Mouse (Mus musculus): ENCODE results near the gene Ripply3. TPM values are rescaled to one million over a fixed set of nuclear protein-coding genes. Genes with fewer than 3 reads are reported as not detected.
A peak's percentile ranks its signal among the peaks of the same experiment; 100 is the strongest.

Gene Ripply3
- 34.6 and 38.6 TPM in 2 replicates for polyA plus RNA-seq (2012; rRNA removed)

- peak; percentile 68 for DNase-seq
Observed at GRCm38 (mm10) chr16:94327781-94328711, at the start of gene Ripply3. Gene Ripply3, plus strand, starts transcription at chr16:94328420.

GRCm38 (mm10) chr16:94283972-94284371 is 44.2 kb upstream of the Ripply3 start:
- WGBS = 94% methylated on average over 3 of the region's 3 CpGs
- Histone ChIP-seq H3K4me3 (replicated peaks; ENCODE audit: extremely low read depth, low read depth, low read length) (no peak overlapping the region), H3K4me1 (ENCODE audit: control insufficient read depth, insufficient read depth, low read length) (no peaks in the 10 kb centered on the region)
- no peak for TF ChIP-seq CTCF (IDR thresholded peaks at IDR 0.05; ENCODE audit: insufficient read depth, low read length)
- TF ChIP-seq POLR2A (IDR thresholded peaks at IDR 0.05; ENCODE audit: borderline replicate concordance, extremely low read depth, low read depth, low read length) = no peak
- no peak for DNase-seq

More at GRCm38 (mm10) chr16:94327781-94328711, at the start of gene Ripply3:
- no peak for TF ChIP-seq CTCF (IDR thresholded peaks at IDR 0.05; ENCODE audit: insufficient read depth, low read length)
- TF ChIP-seq POLR2A (IDR thresholded peaks at IDR 0.05; ENCODE audit: borderline replicate concordance, extremely low read depth, low read depth, low read length) = peak; percentile 95
- peaks cover 5% of the 10 kb centered on the region for H3K4me1 ChIP-seq (ENCODE audit: control insufficient read depth, insufficient read depth, low read length)
- H3K4me3 ChIP-seq (replicated peaks; ENCODE audit: extremely low read depth, low read depth, low read length) = peak within 1 kb of the TSS; percentile 57
- WGBS = 1% methylated on average over 63 of the region's 63 CpGs

GRCm38 (mm10) chr16:94287826-94288225 is 40.4 kb upstream of the Ripply3 start:
- TF ChIP-seq POLR2A (IDR thresholded peaks at IDR 0.05; ENCODE audit: borderline replicate concordance, extremely low read depth, low read depth, low read length) (no peak), CTCF (IDR thresholded peaks at IDR 0.05; ENCODE audit: insufficient read depth, low read length) (no peak)
- 67% methylated on average over 9 of the region's 9 CpGs for WGBS

GRCm38 (mm10) chr16:94289138-94290072 is 38.8 kb upstream of the Ripply3 start:
- H3K4me1 ChIP-seq (ENCODE audit: control insufficient read depth, insufficient read depth, low read length) = no peaks in the 10 kb centered on the region
- 10% methylated on average over 39 of the region's 39 CpGs for WGBS
- peak overlapping the region; percentile 74 for H3K4me3 ChIP-seq (replicated peaks; ENCODE audit: extremely low read depth, low read depth, low read length)
- peak; percentile 42 for DNase-seq
- no peak for TF ChIP-seq CTCF (IDR thresholded peaks at IDR 0.05; ENCODE audit: insufficient read depth, low read length)

More at GRCm38 (mm10) chr16:94287826-94288225, 40.4 kb upstream of the Ripply3 start:
- Histone ChIP-seq H3K4me1 (ENCODE audit: control insufficient read depth, insufficient read depth, low read length) (no peaks in the 10 kb centered on the region), H3K4me3 (replicated peaks; ENCODE audit: extremely low read depth, low read depth, low read length) (no peak overlapping the region)
- DNase-seq = no peak

- Histone ChIP-seq H3K4me3 (replicated peaks; ENCODE audit: extremely low read depth, low read depth, low read length) (peak overlapping the region; percentile 74), H3K4me1 (ENCODE audit: control insufficient read depth, insufficient read depth, low read length) (no peaks in the 10 kb centered on the region)
- no peak for TF ChIP-seq CTCF (IDR thresholded peaks at IDR 0.05; ENCODE audit: insufficient read depth, low read length)
- TF ChIP-seq POLR2A (IDR thresholded peaks at IDR 0.05; ENCODE audit: borderline replicate concordance, extremely low read depth, low read depth, low read length) = peak; percentile 50; the same call in 1 of the 2 replicates
- WGBS = 5% methylated on average over 52 of the region's 52 CpGs
- DNase-seq = peak; percentile 73
Observed at GRCm38 (mm10) chr16:94290073-94290999, 37.9 kb upstream of the Ripply3 start.

- TF ChIP-seq POLR2A (IDR thresholded peaks at IDR 0.05; ENCODE audit: borderline replicate concordance, extremely low read depth, low read depth, low read length) (no peak), CTCF (IDR thresholded peaks at IDR 0.05; ENCODE audit: insufficient read depth, low read length) (no peak)
- WGBS = 86% methylated on average over 4 of the region's 4 CpGs
- Histone ChIP-seq H3K4me3 (replicated peaks; ENCODE audit: extremely low read depth, low read depth, low read length) (no peak overlapping the region), H3K4me1 (ENCODE audit: control insufficient read depth, insufficient read depth, low read length) (no peaks in the 10 kb centered on the region)
- no peak for DNase-seq
Observed at GRCm38 (mm10) chr16:94291141-94291540, 37.1 kb upstream of the Ripply3 start.

- 88% methylated on average over 5 of the region's 5 CpGs for WGBS
- Histone ChIP-seq H3K4me3 (replicated peaks; ENCODE audit: extremely low read depth, low read depth, low read length) (no peak overlapping the region), H3K4me1 (ENCODE audit: control insufficient read depth, insufficient read depth, low read length) (peaks cover 5% of the 10 kb centered on the region)
- no peak for DNase-seq
- TF ChIP-seq CTCF (IDR thresholded peaks at IDR 0.05; ENCODE audit: insufficient read depth, low read length) = no peak
- no peak for TF ChIP-seq POLR2A (IDR thresholded peaks at IDR 0.05; ENCODE audit: borderline replicate concordance, extremely low read depth, low read depth, low read length)
Observed at GRCm38 (mm10) chr16:94298081-94298480, 30.1 kb upstream of the Ripply3 start.

GRCm38 (mm10) chr16:94299210-94299609 is 29.0 kb upstream of the Ripply3 start:
- TF ChIP-seq CTCF (IDR thresholded peaks at IDR 0.05; ENCODE audit: insufficient read depth, low read length) (no peak), POLR2A (IDR thresholded peaks at IDR 0.05; ENCODE audit: borderline replicate concordance, extremely low read depth, low read depth, low read length) (no peak)
- no peak for DNase-seq
- no peak overlapping the region for H3K4me3 ChIP-seq (replicated peaks; ENCODE audit: extremely low read depth, low read depth, low read length)
- 57% methylated on average over 4 of the region's 4 CpGs for WGBS
- H3K4me1 ChIP-seq (ENCODE audit: control insufficient read depth, insufficient read depth, low read length) = peaks cover 5% of the 10 kb centered on the region

All from lung, adult 2 months (tissue).